Mouse (Mus musculus): ENCODE measurements around the gene Iqck.

DNA sequence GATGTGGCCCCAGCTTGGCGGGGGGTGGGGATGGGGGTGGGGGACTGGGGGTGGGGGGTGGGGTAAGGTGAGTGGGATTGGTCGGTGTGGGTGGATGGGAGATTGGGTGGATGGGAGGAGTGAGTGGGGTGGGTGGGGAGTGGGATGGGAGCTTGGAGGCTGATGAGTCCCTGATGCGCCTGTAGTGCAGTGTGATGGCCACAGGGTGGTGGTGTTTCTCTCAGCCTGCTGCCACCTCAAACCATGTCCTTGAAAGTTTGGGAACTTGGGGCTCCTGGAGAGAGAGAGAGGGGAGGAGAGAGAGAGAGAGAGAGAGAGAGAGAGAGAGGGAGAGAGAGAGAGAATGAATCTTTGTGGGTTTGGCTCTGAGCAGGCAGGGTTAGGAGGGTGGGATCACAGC lies 160.2 kb downstream of the Iqck start:
- no peak for TF ChIP-seq CHD2 (IDR thresholded peaks at IDR 0.05; ENCODE audit: low read depth, low read length)
- TF ChIP-seq HCFC1 (IDR thresholded peaks at IDR 0.05; ENCODE audit: borderline replicate concordance, insufficient read depth, low read length), result no peak
- TF ChIP-seq MAFK (IDR thresholded peaks at IDR 0.05; ENCODE audit: insufficient read depth, low read depth, low read length), result no peak
- TF ChIP-seq ZC3H11A (IDR thresholded peaks at IDR 0.05; ENCODE audit: borderline replicate concordance, low read depth, low read length), result peak; percentile 54; the same call in 1 of the 2 replicates
- no peak for TF ChIP-seq ZNF384 (IDR thresholded peaks at IDR 0.05; ENCODE audit: low read depth, low read length)

Measured in ES-E14 (cell line).